Mouse (Mus musculus) frontal cortex, postnatal 10 days (tissue): ENCODE measurements around the gene Dars.

ENCODE experiments used
- DNase-seq, 2 experiments: peaks; one replicate each; pipeline ENCODE4 v3.0.0; 2022; ENCODE audit warnings: low spot score in 2 of 2, mixed read lengths in 1 of 2

The Dars gene

DNA sequence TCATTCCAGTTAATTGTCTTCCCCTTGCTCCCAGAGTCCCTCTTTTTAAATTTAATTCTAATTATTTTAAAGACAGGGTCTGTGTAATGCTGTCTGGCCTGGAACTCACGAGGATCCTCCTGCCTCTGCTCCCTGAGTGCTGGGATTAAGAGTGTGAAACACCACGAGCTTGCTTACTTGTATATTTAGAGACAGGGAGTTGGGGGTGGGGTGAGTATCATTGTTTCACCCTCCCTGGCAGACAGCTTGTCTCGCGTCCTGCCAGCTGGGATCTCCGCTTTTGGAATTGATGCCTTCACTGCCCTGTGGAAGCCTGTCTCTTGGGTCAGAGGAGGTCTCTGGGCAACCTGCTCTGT is 343 bp upstream of the Dars start:
- peak; percentile 8 to 20 for DNase-seq

DNA sequence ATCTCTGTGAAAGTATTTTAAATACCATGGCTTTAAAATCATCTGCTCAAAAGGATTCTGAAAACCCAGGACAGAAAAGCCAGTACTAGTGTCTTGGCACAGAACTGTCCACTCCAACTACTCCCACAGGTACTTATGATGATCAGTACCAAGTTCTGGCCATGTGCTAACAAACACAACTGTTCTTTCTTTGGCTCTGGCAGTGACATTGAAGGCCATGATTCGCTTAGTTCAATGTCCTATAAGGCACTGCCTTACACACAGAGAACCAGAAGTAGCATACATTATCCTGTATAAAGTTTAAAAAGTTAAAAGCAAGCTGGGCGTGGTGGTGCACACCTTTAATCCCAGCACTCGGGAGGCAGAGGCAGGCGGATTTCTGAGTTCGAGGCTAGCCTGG is 6.0 kb downstream of the Dars start:
- DNase-seq = no peak

DNA sequence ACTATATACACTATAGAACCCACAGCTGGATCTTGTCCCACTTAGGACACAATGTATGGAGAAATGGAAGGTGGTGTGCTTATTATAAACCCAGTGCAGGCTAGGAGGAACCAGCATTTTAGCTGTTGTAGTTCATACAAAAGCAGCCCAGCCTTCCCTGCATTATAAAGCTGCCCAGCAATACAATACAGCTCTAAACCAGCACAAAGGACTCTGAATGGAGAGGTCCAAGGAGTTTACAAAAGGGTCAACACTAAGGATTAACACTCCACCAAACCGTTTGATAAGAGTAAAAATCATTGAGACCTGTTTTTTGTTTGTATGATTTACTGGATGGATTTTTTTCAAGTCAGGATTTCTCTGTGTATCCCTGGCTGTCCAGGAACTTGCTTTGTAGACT is 10.3 kb downstream of the Dars start:
- no peak for DNase-seq

DNA sequence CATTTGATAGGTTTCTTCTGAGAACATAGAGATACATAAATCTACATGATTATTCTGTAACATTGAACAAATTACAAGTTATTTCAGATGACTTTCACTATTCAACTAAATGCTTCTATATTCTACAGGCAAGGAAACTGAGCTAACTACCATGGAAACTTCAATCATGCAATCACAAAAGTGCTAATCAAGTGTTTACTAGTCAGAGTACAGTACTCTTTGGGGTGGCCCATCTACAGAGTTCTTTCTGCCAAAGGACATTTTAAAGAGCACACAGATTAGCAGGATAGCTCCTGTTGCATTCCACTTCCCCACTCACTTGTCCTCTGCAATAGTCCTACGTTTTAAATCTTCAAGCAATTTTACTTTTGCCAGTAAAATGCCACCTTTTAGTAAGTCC is 11.5 kb downstream of the Dars start:
- DNase-seq = no peak

DNA sequence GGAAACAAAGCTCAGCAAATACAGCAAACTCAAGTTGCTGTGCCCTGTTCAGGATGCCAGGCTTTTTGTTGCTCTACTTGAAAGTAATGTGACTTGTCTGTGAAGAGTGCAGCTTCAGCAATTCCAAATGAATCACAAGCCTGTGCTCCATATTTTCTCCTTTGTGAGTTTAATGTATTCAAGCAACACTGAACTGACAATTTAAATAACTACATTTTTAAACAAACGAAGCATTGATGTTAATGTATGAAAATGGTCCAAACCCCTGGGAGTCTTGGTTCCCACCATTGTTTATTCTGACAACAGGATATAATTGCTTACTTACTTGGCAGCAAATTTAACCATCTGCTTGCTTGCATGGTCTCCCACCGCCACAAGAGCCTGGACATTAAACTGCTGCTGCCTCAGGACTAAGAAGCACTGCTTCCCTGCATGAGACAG is 12.1 kb downstream of the Dars start:
- DNase-seq = peak in 1 of 2 experiments; percentile 7

DNA sequence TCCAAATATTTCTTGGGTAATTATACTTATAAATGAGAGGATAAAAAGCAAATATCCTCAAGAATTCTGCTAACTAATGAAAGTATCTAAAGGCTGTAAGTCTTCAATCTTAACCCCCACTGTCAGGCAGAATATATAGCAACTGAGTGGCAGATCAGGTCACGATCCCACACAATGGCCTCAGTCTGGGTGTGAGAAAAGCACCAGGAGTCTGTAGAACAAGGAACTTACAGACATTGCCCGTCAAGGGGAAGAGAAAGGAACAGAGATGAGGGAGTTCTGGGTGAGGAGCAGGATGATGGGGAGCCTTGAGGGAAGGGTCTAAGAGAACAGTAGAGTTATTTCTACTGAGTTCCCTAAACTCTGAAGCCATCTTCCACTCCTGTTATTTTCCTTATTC is 16.2 kb downstream of the Dars start:
- DNase-seq = no peak

DNA sequence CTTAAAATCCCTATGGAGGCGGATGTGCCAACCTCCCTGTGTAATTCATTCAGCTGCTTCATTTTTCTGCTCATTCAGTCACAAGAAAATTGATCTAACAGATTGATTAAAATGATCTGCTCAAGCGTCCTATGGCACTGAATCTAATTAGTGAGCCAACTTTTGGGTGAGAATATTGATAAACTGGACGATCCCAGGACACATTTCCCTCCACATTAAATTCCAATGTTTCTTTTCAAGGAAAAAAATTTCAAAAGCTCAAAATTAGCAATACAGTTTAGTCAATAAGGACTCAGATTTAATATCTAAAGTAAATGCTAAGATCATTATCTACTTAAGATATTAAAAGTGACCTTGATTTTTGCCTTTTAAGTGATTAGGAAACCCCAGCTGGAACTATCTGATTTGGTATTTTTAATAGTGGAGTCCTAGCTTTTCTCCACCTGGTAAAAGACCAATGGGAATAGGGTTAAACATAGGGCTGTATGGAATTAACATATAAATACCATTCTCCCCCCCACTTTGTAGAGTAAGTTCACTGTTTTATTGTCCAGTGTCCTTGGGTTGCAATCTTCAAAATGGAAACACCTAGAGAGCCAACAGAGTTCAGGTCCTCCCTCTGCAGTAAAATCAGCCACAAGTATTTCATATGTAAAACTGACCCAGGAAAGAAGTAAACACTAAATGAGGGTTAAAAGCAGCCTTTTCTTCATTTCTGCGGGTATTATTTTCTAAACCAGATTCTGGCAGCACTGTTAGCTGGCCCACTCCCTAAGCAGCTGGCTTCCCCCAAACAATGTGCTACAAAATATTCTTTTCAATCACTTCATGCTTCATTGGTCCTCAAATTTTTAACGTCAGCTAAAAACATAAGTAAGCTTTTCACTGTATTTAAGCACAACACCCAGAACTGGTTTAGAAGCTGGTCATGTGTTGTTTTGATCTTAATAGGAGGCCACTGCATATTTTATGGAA is 16.9 kb downstream of the Dars start:
- no peak for DNase-seq

DNA sequence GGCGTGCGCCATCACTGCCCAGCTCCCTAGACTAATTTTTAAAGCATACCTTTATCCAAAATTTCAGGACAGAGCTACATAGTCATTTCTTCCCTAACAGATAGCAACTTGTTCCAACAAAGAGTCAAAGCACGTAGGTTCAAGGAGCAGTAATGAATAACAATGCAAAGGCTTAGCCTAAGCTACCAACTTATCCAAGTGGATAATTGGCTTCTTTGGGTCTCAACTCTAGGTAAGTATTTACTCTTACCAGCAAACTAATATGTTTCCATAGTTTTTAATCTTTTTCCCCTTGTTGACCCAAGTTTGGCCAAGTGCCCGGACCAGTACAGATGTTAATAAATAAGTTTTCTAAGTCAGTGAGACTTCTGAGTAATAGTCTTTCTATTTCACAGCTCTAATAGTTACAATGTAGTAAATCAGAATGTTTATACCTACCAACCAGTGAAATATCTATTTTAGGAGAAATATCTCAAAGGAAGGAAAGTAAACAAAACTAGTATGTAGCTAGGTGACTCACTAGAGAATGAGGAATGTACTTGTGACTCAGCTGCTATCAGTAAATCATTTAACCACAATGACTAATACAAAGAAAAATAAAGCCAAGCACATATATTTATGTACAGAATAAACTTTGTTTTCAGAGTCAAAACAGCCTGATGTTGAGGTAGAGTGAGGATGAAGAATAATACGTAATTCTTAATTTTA is 18.3 kb downstream of the Dars start:
- no peak for DNase-seq

DNA sequence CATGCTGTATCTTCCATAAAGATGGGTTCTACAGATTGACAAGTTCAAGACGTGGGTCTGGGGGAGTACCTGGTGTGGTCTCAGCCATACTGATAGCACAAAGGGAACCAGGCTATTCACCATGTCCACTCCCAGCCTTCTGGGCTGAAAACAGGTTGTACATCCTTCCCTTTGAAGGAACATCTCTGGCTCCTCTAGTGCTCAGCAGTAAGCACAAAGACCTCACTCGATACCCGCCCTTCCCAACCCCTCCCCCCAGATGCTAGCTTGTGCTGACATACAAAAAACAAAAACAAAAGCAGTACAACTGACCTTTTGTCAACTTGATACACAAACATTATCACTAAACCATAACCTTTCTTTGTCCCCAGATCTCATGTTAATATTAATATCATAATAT is 22.5 kb downstream of the Dars start:
- DNase-seq = no peak

DNA sequence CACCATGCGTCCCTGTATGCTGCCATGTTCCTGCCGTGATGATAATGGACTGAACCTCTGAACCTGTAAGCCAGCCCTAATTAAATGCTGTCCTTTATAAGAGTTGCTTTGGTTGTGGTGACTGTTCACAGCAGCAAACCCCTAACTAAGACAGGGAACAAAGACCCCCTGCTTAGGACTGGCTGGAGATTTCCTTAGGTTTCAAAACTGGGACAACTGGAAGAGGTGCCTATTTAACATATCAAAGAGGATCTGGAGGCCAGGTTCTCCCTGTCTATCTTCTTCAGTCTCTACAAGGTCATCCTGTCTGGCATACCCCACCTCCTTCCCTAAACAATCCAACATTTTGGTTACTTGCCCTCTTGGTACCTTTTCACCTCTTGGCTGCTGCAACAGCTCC is 24.8 kb downstream of the Dars start:
- no peak for DNase-seq

DNA sequence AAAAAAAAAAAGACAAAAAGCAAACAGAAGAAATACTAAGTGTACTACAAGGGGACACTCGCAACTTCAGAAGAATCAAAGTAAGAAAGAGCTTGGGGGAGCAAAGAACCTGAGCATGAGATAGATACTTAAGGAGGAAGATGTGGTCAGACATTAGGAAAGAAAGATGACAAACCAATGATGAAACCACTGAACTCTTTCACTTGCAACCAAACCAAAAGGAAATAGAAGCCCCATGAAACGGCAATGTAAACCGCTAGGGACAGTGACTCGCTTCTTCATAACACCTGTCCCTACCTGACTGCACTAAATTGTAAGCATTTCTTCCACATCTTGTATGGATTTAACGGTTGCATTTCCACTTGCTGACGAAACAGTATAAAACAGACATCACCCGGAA is 30.7 kb downstream of the Dars start:
- DNase-seq = no peak

DNA sequence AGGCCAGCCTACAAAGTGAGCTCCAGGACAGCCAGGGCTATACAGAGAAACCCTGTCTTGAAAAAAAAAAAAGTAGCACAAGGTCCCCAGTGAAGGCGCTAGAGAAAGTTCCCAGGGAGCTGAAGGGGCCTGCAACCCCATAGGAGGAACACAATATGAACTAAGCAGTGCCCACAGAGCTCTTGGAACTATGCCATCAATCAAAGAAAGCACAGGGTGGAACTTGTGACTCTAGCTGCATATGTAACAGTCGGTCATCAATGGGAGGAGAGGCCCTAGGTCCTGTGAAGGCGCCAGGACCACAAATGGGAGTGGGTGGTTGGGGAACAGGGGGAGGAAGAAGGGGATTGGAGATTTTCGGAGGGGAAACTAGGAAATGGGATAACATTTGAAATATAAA is 40.3 kb downstream of the Dars start:
- no peak for DNase-seq

DNA sequence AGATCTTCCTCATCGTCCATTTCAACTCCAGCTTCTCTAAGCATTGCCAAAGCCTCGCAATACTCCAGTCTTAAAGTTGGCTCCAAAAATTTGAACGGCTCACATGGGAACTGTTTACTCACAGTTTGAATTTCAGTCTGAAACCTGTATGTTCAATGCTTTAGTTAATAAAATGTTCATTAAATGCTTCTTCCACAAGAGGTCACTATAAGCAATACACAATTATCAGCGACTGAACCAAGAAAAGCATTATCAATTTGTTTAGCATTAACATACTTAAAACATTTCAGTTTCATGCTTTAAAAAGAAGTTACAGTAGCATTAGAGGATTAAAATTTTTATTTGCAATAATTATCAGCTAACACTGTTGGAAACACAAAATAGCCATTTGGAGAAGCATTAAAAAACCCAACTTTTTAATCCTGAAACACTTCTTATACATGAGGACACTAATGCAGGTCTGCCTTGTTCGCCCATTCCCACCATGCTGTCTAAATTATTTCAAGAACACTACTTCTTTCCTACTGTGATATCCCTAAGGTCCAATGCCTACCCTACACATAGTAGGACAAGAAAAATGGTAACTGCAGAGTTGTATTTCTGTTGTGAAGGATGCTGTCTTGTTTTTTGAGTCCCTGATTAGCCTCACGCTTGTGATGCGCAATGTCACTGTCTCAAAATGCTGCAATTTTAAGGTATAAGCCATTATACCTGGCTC is 44.9 kb downstream of the Dars start:
- DNase-seq = no peak

DNA sequence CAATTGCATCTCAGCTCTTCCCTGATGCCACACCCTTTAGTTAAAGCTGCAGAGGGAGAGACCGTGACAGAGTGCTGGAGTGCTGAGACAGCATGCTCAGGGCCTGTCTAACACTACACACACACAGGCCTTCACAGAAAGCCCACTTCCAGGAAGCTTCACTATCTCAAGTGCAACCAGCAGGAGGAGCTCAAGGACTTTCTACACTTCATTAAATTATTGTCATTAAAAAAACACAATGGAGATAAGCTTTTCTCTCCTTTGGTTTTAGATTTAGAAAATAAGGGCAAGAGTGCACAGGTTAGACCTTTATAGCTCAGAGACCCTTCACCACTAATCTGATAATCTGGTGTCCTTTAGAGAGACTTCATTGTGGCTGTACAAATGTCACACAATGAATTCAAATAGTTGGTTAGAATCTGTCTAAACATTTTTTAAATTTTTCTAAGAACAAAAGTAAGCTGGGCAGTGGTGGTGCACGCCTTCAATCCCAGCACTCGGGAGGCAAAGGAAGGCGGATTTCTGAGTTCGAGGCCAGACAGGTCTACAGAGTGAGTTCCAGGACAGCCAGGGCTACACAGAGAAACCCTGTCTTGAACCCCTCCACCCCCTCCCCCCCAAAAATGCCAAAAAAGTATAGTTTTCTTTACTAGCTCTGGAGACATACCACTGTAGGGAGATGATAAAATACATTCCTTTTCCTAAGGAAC is 48.3 kb downstream of the Dars start:
- DNase-seq = peak in 1 of 2 experiments; percentile 36

DNA sequence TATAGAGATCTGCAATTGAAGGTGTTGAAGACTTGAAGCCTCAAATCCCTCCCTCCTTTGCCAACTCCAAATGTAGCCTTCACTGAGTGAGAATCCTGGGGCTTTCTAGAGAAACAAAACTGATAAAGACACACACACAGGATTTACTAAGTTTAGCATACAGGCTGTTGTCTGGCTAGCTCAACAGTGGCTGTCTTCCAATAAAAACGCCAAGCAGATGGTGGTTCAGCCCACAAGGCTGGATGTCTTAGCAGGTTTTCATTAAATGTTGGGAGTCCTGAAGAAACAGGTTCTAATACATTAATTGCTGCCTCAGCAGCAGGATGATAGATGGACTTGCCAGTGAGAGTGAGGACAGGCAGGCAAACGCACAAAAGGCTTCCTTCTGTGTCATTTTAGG is 56.6 kb downstream of the Dars start:
- peak in 1 of 2 experiments; percentile 18 for DNase-seq

DNA sequence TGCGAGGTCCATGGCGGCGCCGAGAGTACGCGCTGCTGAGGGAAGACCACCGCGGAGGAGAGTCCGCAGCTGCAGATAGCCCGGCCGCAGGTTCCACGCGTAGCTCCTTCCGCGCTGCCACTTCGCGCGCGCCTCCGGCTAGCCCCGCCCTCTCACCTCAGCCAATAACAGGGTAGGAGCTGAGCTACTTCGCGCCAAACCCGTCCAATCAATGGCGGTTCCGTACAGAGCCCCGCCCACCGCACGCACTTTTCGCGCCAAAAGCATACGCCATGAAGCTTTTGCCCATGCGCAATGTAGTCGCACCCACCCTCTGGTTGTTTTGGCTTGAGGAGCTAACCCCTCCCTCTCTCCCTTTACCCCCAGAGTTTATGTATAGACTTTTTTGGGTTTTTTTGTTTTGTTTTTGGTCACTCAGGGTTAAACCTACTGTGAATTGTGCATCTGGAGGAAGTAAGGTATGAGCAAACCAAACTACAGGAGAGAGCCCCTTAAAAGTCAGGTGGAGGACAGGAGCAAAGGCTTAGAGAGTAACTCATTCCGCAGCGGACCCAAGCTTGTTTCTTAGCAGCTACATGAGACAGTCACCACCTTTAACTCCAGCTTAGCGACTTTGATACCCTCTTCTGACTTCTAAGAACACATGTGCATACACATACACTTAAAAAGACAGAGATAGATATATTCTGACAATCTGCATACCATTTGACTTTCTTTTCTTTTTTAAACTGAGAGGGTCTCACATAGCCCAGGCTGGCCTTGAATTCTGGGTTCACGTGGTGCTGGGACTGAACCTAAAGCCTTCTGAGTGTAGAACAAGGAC is 57.4 kb downstream of the Dars start, which contains the start of gene Mcm6:
Mcm6 (minus strand) TSS at position 111 of the 823 bp plus-strand sequence.
- DNase-seq = peak; percentile 91

DNA sequence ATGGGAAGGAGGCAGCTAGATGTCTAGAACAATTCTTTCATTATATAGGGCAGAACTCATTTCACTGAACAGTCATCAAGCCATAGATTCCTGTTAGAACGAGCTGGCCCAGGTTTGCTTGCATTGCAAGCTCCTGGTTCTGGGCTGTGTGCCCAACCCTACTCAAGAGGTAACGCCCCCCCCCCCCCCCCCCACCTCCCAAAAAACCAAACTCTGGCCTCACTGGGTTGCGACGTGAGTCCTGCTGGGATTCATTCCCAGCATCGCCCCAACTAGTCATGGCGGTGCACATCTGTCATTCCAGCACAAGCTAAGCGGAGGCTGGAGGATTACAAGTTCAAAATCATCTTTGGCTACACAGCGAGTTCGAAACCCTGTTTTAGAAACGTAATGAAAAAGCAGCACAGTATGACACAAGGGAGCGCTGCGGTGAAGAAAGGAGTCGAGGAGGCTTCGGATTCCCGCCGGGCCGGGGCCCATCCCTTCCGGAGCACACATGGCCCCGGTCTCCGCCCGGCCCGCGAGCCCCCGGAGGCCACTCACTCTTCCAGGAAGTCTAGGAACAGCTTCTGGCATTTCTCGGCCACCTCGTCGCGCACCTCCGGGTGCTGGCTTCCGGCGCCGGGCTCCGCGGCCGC is 58.1 kb downstream of the Dars start:
- DNase-seq = no peak

DNA sequence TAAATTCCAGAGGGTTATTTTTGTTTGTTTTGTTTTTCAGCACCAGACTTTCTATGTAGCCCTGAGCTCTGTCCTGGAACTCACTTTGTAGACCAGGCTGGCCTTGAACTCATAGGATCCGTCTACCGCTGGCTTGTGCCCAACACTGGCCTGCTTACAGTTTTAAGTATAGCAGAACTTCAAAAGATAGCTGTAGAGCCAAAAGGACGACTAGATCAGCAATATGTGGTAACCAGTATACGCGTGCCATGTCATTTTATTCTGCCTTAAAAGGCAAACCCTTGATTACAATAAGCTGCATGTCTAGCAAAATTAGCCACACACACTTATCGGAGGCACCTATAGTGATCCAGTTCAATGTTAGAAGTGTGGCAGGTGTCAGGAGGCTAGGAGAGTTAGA is 58.9 kb downstream of the Dars start:
- no peak for DNase-seq

DNA sequence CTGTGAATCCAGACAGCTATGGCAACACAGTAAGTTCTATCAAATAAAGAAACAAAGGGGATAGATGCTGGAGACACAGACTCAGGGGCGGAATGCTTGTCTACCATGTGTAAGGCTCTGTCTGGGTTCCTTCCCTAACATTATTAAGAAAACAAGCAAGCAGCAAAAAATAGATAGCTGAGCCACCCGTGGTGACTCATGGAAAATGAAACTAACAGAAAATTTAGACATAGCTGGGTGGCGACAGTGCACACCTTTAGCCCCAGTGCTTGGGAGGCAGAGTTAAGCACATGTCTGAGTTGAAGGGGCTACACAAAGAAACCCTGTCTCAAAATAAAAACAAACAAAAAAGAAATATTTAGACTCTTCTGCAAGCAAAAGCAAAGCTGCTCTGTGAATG is 59.7 kb downstream of the Dars start:
- no peak for DNase-seq

DNA sequence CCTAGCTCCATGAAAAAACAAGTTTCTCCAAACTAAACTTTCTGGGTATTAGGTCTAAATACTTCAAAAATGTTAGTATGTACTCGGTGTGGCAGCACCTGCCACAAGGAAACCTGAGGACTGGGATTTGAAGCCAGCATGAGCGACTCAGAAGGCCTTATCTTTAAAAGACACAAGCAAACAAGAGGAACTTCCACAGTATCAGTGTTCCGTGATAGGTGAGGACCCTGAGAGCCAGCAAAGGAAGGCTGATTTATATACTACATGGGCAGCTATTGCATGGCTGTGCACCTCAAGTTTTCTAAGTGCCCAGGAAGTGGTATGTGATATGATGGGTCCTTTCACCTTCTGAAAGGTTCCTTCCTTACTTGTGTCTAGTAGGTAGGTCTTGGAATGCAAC is 64.1 kb downstream of the Dars start:
- no peak for DNase-seq
